Mouse (Mus musculus) erythroid progenitor cell, adult 5-6 weeks (primary cell): ENCODE measurements around the gene Gm5148. TPM values are rescaled to one million over a fixed set of nuclear protein-coding genes. Genes with fewer than 3 reads are reported as not detected.

ENCODE experiments used
- ATAC-seq: replicated peaks from 2 replicates; pipeline ENCODE4 v1.8.0; 2016; ENCODE audit warnings: moderate number of reproducible peaks, mild to moderate bottlenecking, moderate TSS enrichment, inconsistent platforms; ENCODE audit not compliant: poor library complexity, low FRiP score, severe bottlenecking
- total RNA-seq, 2 experiments: library from RNA; stranded (forward) in 1 of 2; stranded (reverse) in 1 of 2; fragments of 150-400 nt in 1 of 2; fragments of 186-747, 209-891 nt in 1 of 2; gene quantifications; 2 replicates each; pipeline versions ENCODE4 v1.2.3 to v1.2.4; 2015 to 2017; ENCODE audit warnings: low replicate concordance in 2 of 2

Gm5148 gene
- total RNA-seq, 2 experiments from 2014 or later = 0.23 TPM; not detected in 1

- no peak for ATAC-seq
Observed at GRCm38 (mm10) chr3:37704701-37705279, 19.5 kb downstream of the Gm5148 start.

GRCm38 (mm10) chr3:37703066-37703465 lies 21.2 kb downstream of the Gm5148 start:
- no peak for ATAC-seq

DNA sequence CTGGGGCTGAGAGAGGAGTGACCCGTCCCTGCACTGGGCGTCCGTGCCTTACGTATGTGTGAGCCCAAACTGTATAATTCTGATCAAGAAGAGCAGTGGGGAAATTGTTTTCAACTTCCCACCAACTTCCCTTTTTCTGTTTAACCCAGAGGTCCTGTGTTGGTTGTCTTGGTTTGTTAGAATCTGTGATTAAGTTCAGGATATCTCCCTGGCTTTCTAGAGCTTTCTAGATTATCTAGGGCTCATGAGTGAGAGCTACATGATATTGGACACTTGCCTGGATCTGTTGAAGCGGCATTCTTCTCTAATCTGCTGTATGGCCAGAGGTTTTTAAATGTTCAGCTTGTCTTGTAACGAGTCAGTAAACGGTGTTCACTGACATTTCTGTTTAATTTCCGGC lies 30.7 kb downstream of the Gm5148 start:
- no peak for ATAC-seq

DNA sequence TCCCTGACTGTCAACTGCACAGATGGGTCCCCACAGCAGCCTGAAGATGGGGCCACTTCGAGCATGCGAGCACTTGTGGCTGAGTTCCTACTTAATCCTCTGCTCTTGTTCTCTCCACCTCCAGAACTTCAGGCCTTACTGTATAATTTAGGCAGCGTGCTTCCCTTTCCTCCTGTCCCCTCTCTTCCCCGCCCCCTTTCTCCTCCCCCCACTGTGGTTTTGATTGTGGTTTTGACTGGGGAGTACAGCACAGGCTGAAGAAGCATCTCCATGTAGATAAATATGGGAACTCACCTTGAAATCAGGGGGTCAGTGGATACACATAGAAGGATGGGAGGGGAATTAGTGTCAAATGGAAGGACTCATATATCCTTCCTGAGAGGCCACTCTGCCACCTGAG lies 31.3 kb downstream of the Gm5148 start:
- no peak for ATAC-seq

- no peak for ATAC-seq
Observed at GRCm38 (mm10) chr3:37687158-37687980, 36.9 kb downstream of the Gm5148 start.

GRCm38 (mm10) chr3:37686751-37687150 lies 37.5 kb downstream of the Gm5148 start:
- no peak for ATAC-seq

DNA sequence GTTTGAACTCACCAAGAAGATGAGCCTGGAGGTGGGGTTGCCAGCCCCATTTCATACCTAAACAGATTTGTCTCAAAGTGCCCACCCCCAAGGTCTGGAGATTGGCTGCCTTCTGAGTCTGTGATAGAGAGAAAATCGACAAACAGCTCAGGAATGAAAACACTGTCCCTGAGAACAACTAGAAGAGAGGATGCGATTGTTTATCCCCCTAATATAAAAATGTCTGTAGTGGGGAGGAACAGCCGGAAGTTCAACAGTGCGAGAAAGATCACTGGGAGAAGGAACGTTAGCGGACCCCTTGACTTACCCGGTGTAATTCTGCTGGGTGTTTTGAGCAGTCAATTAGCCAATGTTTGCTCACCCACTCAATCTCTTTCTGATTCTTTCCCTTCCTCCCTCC lies 38.1 kb downstream of the Gm5148 start:
- no peak for ATAC-seq

GRCm38 (mm10) chr3:37676291-37676690 lies 48.0 kb downstream of the Gm5148 start:
- ATAC-seq = no peak

DNA sequence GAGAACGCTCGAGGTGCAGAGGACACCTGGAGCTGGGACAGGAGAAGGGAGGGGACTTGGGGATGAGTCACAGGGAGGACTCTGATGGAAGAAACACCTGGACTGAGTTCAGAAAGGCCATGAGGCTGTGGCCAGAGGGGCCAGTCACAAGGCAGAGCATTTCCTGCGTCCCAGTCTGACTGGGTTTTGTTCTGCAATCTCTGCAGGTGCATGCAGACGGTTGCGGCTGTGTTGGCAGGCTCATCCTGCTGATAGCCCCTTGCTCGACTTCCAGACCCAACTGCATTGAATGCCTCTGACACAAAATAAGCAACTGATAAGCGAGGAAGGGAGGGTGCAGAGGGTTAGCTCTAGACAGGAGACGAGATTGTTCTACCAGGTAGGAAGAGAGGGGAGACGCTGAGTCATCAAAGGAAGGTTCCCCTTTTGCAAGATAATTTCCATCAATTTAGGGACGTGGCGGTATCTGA lies 49.2 kb downstream of the Gm5148 start:
- ATAC-seq = no peak

GRCm38 (mm10) chr3:37673513-37674261 lies 50.6 kb downstream of the Gm5148 start:
- no peak for ATAC-seq

- ATAC-seq = no peak
Observed at GRCm38 (mm10) chr3:37672266-37673040, 51.8 kb downstream of the Gm5148 start.

DNA sequence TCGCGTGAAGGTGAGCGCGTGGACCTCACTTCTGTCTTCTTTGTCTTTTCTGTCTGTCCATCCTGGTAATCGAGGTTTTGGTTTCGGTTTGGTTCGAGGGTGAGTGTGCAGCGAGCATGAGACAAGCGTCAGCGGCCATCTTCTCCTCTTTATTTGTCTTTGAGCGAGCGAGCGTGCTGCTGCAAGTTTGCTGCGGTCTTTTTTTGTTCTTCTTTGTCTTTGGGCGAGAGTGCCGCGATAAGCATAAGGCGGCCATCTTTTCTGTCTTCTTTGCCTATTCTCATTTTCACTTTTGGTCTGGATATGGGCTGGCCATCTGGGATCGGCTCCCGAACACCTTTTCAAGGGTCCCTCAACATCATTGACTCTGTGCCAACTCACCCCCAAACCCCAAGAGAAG lies 55.2 kb downstream of the Gm5148 start:
- no peak for ATAC-seq

- ATAC-seq = no peak
Observed at GRCm38 (mm10) chr3:37668652-37669051, 55.6 kb downstream of the Gm5148 start.

GRCm38 (mm10) chr3:37667736-37668135 lies 56.6 kb downstream of the Gm5148 start:
- no peak for ATAC-seq

- ATAC-seq = no peak
Observed at GRCm38 (mm10) chr3:37667119-37667467, 57.2 kb downstream of the Gm5148 start.

GRCm38 (mm10) chr3:37666291-37667118 lies 57.8 kb downstream of the Gm5148 start:
- no peak for ATAC-seq
